Mouse (Mus musculus) layer of hippocampus, adult 18-20 months (tissue): ENCODE data around the gene Foxd3. TPM values are rescaled to one million over a fixed set of nuclear protein-coding genes. Genes with fewer than 3 reads are reported as not detected.
"Not testable (repeated sequence)": the region's sequence is repeated elsewhere in the genome, so short reads cannot be mapped to it uniquely, and the experiment has no call there.

Experiments used
- DNase-seq, 2 experiments: peaks; one replicate each; pipeline ENCODE4 v3.0.0; 2022; ENCODE audit warnings: low spot score in 2 of 2
- long read RNA-seq: library from polyadenylated mRNA; stranded (forward); transcript quantifications from one replicate; pipeline ENCODE4 v2.0.0, GENCODE M21; 2021
- total RNA-seq, 2 experiments: library from RNA; stranded (reverse); gene quantifications; 2 replicates each; pipeline ENCODE4 v1.2.3; 2021

Gene Foxd3
- total RNA-seq: not detected
- long read RNA-seq: 0 reads

GRCm38 (mm10) chr4:99655937-99656604, at the start of gene Foxd3:
Gene Foxd3, plus strand, starts transcription at chr4:99656299.
- no peak for DNase-seq

GRCm38 (mm10) chr4:99612156-99612555, 43.9 kb upstream of the Foxd3 start:
- DNase-seq: no peak

GRCm38 (mm10) chr4:99612609-99613350, 43.3 kb upstream of the Foxd3 start:
- no peak for DNase-seq

- DNase-seq: no peak
Measured at GRCm38 (mm10) chr4:99626047-99626844, 29.9 kb upstream of the Foxd3 start.

GRCm38 (mm10) chr4:99627057-99627456, 29.0 kb upstream of the Foxd3 start:
- no peak for DNase-seq

- DNase-seq: no peak
Measured at GRCm38 (mm10) chr4:99636038-99636437, 20.1 kb upstream of the Foxd3 start.

GRCm38 (mm10) chr4:99636711-99637110, 19.4 kb upstream of the Foxd3 start:
- no peak for DNase-seq

- DNase-seq: not testable (repeated sequence)
Measured at GRCm38 (mm10) chr4:99640619-99641018, 15.5 kb upstream of the Foxd3 start.

- no peak for DNase-seq
Measured at GRCm38 (mm10) chr4:99641920-99642319, 14.2 kb upstream of the Foxd3 start.

- no peak for DNase-seq
Measured at GRCm38 (mm10) chr4:99645560-99645959, 10.5 kb upstream of the Foxd3 start.

GRCm38 (mm10) chr4:99650088-99650944, 5.8 kb upstream of the Foxd3 start:
- DNase-seq: no peak

- no peak for DNase-seq
Measured at GRCm38 (mm10) chr4:99650945-99651690, 5.0 kb upstream of the Foxd3 start.

GRCm38 (mm10) chr4:99651823-99652450, 4.2 kb upstream of the Foxd3 start:
- DNase-seq: no peak

- DNase-seq: no peak
Measured at GRCm38 (mm10) chr4:99652576-99653210, 3.4 kb upstream of the Foxd3 start.

- no peak for DNase-seq
Measured at GRCm38 (mm10) chr4:99653216-99653607, 2.9 kb upstream of the Foxd3 start.

- no peak for DNase-seq
Measured at GRCm38 (mm10) chr4:99653608-99654221, 2.4 kb upstream of the Foxd3 start.

- no peak for DNase-seq
Measured at GRCm38 (mm10) chr4:99654621-99655296, 1.3 kb upstream of the Foxd3 start.
